Mouse (Mus musculus): ENCODE measurements around the gene Gstp3.

DNA sequence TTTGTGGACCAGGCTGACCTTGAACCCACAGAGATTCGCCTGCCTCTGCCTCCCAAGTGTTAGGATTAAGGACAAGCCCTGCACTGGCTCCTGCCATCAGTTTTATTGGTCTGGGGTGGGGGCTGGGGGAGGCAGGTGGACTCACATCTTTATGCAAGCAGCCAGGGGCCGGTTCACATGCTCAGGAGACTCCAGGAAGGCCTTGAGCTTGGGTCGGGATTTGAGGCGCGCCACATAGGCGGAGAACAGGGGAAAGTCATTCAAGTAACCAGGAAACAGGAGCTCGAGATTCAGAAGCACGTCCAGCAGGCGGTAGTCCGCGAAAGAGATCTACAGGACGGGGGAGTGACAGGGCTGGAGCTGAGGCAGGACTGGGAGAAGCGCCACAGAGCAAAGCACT is 2.0 kb downstream of the Gstp3 start:
- TF ChIP-seq GATA1 (IDR thresholded peaks at IDR 0.05; ENCODE audit: borderline replicate concordance, low read length) (no peak), FLI1 (IDR thresholded peaks at IDR 0.05; ENCODE audit: low read length) (no peak)
